Mouse (Mus musculus): ENCODE results near the gene Atpaf1.

- TF ChIP-seq CTCF (IDR thresholded peaks at IDR 0.05; ENCODE audit: control insufficient read depth, insufficient read depth, insufficient read length) (no peak), MAX (IDR thresholded peaks at IDR 0.05) (no peak), USF1 (IDR thresholded peaks at IDR 0.05; ENCODE audit: low read depth) (no peak), FOSL1 (IDR thresholded peaks at IDR 0.05; ENCODE audit: insufficient read depth, low read length, poor library complexity, severe bottlenecking) (no peak), MYOG (IDR thresholded peaks at IDR 0.05; ENCODE audit: control insufficient read depth, extremely low read depth, insufficient read length) (no peak)
Observed at GRCm38 (mm10) chr4:115761206-115761605, 23.4 kb upstream of the Atpaf1 start.
